Mouse (Mus musculus): ENCODE measurements around the gene Gm10251.
"Not testable (repeated sequence)": the region's sequence is repeated elsewhere in the genome, so short reads cannot be mapped to it uniquely, and the experiment has no call there.

The Gm10251 gene

GRCm38 (mm10) chr14:6684070-6684469, at the start of gene Gm10251:
Gene Gm10251, minus strand, starts transcription at chr14:6684170.
- not testable (repeated sequence) for DNase-seq

- DNase-seq, result not testable (repeated sequence)
Observed at GRCm38 (mm10) chr14:6720151-6720550, 36.2 kb upstream of the Gm10251 start, which contains the start of gene Gm8050. Gene Gm8050, minus strand, starts transcription at chr14:6720251.

GRCm38 (mm10) chr14:6622318-6622717, 61.7 kb downstream of the Gm10251 start, which contains the start of gene Gm3460:
Gene Gm3460, minus strand, starts transcription at chr14:6622418.
- DNase-seq, result not testable (repeated sequence)

- peak; percentile 7 for DNase-seq
Observed at GRCm38 (mm10) chr14:6606436-6606835, 77.5 kb downstream of the Gm10251 start.

- peak; percentile 34 for DNase-seq
Observed at GRCm38 (mm10) chr14:6605004-6605403, 79.0 kb downstream of the Gm10251 start.

- peak; percentile 3 for DNase-seq
Observed at GRCm38 (mm10) chr14:6604551-6604950, 79.4 kb downstream of the Gm10251 start.

GRCm38 (mm10) chr14:6590513-6590912, 93.5 kb downstream of the Gm10251 start, which contains the start of gene Gm3629:
Gene Gm3629, minus strand, starts transcription at chr14:6590613.
- DNase-seq, result not testable (repeated sequence)
